Mouse (Mus musculus) cortical plate, adult 2 months (tissue): ENCODE results near the gene Rfk. TPM values are rescaled to one million over a fixed set of nuclear protein-coding genes. Genes with fewer than 3 reads are reported as not detected.

Source experiments
- H3K27ac ChIP-seq: fragments of 200-500 bp; 2 replicates; pipeline ENCODE4 v1.5.1; 2012; ENCODE audit warnings: low read length, control low read depth, inconsistent platforms; ENCODE audit not compliant: insufficient read depth
- H3K4me1 ChIP-seq: fragments of 200-500 bp; 2 replicates; pipeline ENCODE4 v1.6.1; 2011; ENCODE audit warnings: low read length; ENCODE audit not compliant: control insufficient read depth, insufficient read depth
- H3K4me3 ChIP-seq: fragments of 200-500 bp; 2 replicates; pipeline ENCODE4 v1.5.1; 2011; ENCODE audit warnings: mild to moderate bottlenecking, low read length, control low read depth; ENCODE audit not compliant: insufficient read depth
- CTCF ChIP-seq: fragments of 200-500 bp; IDR thresholded peaks from 2 replicates; pipeline ENCODE4 v1.5.1; 2011; ENCODE audit warnings: mild to moderate bottlenecking, control low read depth, low read length; ENCODE audit not compliant: insufficient read depth; ENCODE audit errors: extremely low read depth
- POLR2A ChIP-seq: fragments of 200-500 bp; IDR thresholded peaks from 2 replicates; pipeline ENCODE4 v1.6.1; 2011; ENCODE audit warnings: mild to moderate bottlenecking, low read length, control low read depth; ENCODE audit not compliant: insufficient read depth; ENCODE audit errors: extremely low read depth
- polyA plus RNA-seq: library from polyadenylated mRNA; depleted of rRNA; stranded (reverse); fragments of >200 nt; gene quantifications from 2 replicates; pipeline ENCODE4 v1.2.3, GENCODE M21; 2012

The Rfk gene
- polyA plus RNA-seq, 1 experiment: 54.2 TPM

DNA sequence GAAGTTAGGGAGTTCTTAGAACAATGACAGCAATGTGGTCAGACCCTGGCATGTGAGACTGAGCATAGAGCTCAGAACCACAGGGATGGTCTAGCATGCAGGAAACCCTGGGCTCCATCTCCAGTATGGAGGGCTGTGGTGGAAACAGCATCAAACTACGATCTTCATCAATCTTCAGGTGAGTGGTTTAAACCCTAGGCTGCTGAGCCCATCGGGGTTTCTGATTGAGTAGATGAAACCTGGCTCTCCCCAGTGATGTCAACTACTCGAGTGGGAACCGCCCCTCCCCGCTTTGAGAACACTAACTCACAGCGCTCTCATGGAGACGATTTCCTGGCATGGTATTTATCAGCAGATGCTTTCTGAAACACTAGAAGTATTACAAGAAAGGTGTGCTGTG is 13.3 kb upstream of the Rfk start:
- TF ChIP-seq CTCF (no peak), POLR2A (no peak)
- peaks cover 2% of the 10 kb centered on the region; the same call in 1 of the 2 replicates for H3K4me1 ChIP-seq
- H3K27ac ChIP-seq: no peak overlapping the region
- no peak overlapping the region for H3K4me3 ChIP-seq

DNA sequence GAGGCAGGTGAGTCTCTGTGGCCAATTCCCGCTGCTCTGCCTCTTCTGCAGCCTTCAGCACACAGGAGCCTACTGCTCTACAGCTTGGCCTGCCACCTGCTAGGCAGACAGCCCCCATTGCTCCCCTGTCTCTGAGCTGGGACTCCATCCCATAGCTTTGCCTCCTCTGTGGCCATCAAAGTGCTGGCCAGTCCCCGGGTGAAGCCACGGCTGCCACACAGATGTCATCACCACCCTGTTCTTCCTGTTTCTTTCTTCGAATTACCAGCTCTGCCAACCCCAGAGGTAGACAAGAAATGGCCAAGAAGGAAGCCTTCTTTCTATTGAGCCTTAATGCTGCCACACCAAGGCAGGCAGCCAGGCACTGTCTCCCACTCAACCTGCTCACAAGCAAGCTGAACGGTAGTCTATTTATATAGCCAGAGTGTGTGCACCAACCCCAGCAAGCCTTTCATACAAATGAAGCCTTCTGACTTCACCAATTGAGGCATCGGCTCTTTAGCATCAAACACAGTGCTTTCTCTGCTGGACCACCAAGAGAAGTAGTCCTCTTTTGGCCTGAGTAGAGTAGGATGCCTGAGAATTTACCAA is 10.9 kb upstream of the Rfk start:
- Histone ChIP-seq H3K4me3 (no peak overlapping the region), H3K4me1 (peaks cover 2% of the 10 kb centered on the region; the same call in 1 of the 2 replicates), H3K27ac (no peak overlapping the region)
- TF ChIP-seq CTCF: no peak

DNA sequence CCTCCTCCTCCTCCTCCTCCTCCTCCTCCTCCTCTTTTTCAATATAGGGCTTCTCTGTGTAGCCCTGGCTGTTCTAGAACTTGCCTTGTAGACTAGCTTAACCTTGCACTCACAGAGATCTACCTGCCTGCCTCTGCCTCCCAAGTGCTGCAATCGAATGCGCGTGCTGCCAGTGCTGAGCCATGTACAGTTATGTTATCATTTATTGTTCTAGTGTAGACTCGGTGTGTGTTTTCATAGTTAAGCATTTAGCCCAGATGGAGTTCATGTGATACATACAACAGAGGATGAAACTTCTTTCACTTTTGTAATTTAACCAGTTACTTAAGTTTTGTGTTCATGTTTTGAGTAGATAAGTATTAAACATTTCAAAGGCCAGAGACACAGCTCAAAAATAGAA is 8.8 kb upstream of the Rfk start:
- Histone ChIP-seq H3K4me3 (no peak overlapping the region), H3K27ac (no peak overlapping the region), H3K4me1 (peaks cover 2% of the 10 kb centered on the region; the same call in 1 of the 2 replicates)
- TF ChIP-seq POLR2A: no peak
- no peak for TF ChIP-seq CTCF

DNA sequence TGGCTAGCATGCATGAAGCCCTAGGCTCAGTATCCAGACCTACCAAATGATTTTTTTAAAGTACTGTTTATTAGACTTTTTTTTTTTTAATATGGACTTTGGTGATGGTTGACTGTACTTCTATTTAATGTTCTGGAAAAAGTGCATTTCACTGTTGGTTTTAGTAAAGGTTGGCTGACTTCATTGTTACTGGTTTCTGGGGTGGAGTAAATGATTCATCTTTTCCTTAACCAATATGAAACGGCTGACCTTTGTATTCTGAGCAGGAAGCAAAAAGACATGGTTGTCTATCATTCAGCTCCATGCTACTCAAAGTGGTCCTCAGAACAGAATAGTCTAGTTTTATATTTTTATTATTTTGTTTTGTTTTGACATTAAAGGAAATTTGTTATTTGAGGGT is 8.4 kb upstream of the Rfk start:
- no peak overlapping the region for H3K4me3 ChIP-seq
- TF ChIP-seq CTCF: no peak
- no peak for TF ChIP-seq POLR2A
- H3K27ac ChIP-seq: no peak overlapping the region
- peaks cover 2% of the 10 kb centered on the region; the same call in 1 of the 2 replicates for H3K4me1 ChIP-seq

DNA sequence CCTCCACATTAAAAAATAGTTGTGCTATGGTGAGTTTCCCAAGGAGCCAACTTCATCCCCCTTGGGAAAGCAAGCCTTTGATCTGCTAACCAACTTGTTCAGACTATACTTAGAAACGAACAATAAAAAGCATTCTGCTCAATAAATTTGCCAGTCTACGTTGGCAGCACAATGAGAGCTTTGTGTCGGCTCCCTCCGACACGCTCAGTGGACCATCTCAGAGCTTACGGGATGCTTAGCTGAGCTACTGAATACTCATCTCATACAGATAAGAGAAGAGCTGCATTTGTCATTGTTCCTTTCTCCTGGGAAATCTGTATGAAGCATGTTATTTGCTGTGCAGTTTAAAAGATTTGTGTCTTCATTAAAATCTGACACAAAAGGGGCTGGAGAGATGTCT is 7.4 kb upstream of the Rfk start:
- no peak overlapping the region for H3K27ac ChIP-seq
- H3K4me3 ChIP-seq: no peak overlapping the region
- no peak for TF ChIP-seq CTCF
- no peak for TF ChIP-seq POLR2A
- H3K4me1 ChIP-seq: peaks cover 2% of the 10 kb centered on the region; the same call in 1 of the 2 replicates

DNA sequence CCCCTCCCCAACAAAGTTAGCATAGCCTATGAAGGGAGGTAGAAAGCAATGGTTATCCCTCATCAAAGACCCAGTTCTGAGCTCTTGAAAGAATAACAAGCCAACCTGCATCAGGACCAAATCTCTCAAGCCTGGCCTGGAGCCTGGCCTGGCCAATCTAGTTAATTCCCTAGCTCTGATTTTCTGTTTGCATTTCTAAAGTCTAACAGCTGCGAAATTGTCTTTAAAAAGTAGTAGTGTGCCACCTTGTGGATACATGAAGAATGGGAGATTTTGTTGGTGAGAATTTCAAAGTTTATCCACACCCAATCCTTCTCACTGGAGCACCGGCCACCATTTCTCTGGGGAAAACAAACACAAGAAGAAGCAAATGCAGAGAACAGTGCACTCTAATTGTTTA is 5.4 kb upstream of the Rfk start:
- peak; percentile 29; the same call in 1 of the 2 replicates for TF ChIP-seq CTCF
- no peak for TF ChIP-seq POLR2A
- H3K4me1 ChIP-seq: no peaks in the 10 kb centered on the region
- no peak overlapping the region for H3K27ac ChIP-seq
- H3K4me3 ChIP-seq: no peak overlapping the region

DNA sequence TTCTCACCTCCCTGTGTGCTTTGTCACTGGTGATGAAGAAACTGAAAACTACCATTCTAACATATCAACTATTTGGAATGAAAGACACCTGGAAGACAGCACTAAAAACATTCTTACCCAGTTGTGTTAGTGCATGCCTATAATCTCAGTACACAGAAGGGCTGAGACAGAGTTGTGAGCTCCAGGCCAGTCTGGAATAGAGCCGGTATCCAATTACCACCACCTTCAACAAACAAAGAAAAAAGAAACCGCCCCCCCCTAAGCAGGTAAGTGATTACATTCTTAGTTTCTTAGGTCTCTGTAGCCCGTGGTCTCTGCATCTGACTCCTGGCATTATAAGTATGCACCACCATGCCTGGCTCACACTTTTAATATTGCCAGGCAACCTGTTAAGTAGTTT is 977 bp upstream of the Rfk start:
- Histone ChIP-seq H3K27ac (no peak overlapping the region), H3K4me1 (peaks cover 2% of the 10 kb centered on the region; the same call in 1 of the 2 replicates), H3K4me3 (no peak overlapping the region)
- no peak for TF ChIP-seq POLR2A
- TF ChIP-seq CTCF: no peak

DNA sequence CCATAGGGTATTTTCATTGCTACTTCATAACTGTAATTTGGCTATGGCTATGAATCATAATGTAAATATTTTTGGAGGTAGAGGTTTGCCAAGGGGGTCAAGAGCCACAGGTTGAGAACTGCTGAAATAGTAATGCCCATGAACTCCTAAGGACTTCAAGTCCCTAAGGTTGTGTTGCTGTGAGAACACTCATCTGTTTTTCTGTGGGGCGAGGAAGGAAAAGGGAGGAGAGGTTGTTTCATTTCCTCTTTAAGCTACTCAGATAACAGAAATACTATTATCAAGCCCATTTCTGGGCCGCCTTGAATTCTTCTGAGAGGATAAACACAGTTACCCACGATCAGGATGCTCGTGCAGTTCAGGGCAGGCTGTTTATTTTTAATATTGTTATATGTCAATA is 3.0 kb downstream of the Rfk start:
- Histone ChIP-seq H3K4me3 (no peak overlapping the region), H3K27ac (no peak overlapping the region), H3K4me1 (peaks cover 2% of the 10 kb centered on the region; the same call in 1 of the 2 replicates)
- TF ChIP-seq POLR2A: no peak
- no peak for TF ChIP-seq CTCF

DNA sequence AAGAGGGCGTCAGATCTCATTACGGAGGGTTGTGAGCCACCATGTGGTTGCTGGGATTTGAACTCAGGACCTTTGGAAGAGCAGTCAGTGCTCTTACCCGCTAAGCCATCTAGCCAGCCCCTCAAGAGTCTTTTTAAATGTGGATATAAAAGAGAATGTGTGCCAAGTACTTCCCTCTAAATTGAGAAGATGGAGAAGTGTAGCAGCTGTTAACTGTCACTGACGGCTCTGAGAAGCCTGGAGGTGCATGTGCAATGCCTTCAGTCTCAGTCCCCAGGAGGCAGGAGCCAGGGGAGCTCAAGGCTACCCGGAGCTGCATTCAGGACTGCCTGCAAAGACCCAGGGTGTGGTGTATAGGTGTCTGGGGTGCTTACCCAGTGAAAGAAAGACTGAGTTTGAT is 4.1 kb downstream of the Rfk start:
- Histone ChIP-seq H3K4me1 (peaks cover 2% of the 10 kb centered on the region; the same call in 1 of the 2 replicates), H3K4me3 (no peak overlapping the region), H3K27ac (no peak overlapping the region)
- TF ChIP-seq CTCF: no peak
- TF ChIP-seq POLR2A: no peak

DNA sequence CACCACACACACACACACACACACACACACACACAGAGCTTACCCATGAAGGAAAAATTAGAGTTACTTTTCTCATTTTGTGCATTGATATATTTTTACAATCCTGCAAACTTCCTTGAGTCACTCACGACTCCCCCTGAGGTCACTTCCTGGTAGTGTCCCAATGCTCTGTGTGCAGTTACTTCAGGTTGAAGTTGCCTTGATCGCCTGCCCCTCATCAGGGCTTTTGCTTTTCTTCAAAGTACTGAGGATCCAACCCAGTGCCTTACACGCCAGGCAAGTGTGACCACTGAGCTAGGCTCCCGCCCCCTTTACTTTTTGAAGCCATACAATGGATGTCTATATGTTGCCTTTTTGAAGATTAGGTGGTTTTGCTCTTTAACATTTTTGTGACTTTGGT is 6.1 kb downstream of the Rfk start:
- TF ChIP-seq POLR2A (no peak), CTCF (no peak)
- Histone ChIP-seq H3K4me1 (peaks cover 2% of the 10 kb centered on the region; the same call in 1 of the 2 replicates), H3K4me3 (no peak overlapping the region), H3K27ac (no peak overlapping the region)
